Mouse (Mus musculus) heart, embryonic 15.5 days (tissue): Measurements from ENCODE around the gene Cmah. TPM values are rescaled to one million over a fixed set of nuclear protein-coding genes. Genes with fewer than 3 reads are reported as not detected.
"Not testable (repeated sequence)": the region's sequence is repeated elsewhere in the genome, so short reads cannot be mapped to it uniquely, and the experiment has no call there.

ENCODE experiments used
- ATAC-seq: fragments of 200-750 bp; cut with Nextera tagmentation; replicated peaks from 2 replicates; pipeline ENCODE4 v1.8.0; 2017; ENCODE audit warnings: low read depth, moderate TSS enrichment; ENCODE audit not compliant: insufficient number of reproducible peaks, insufficient read depth, low FRiP score
- H3K27ac ChIP-seq: fragments of 300-500 bp; sonication (generic); 2 replicates; pipeline ENCODE4 v1.5.1; 2015; ENCODE audit warnings: mild to moderate bottlenecking, inconsistent platforms
- H3K27me3 ChIP-seq: fragments of 300-500 bp; sonication (generic); 2 replicates; pipeline ENCODE4 v1.6.1; 2015; ENCODE audit warnings: inconsistent platforms
- H3K36me3 ChIP-seq: fragments of 300-500 bp; sonication (generic); 2 replicates; pipeline ENCODE4 v1.6.1; 2015; ENCODE audit warnings: mild to moderate bottlenecking, inconsistent platforms
- H3K4me1 ChIP-seq: fragments of 300-500 bp; sonication (generic); replicated peaks from 2 replicates; pipeline ENCODE4 v1.6.1; 2015; ENCODE audit warnings: inconsistent platforms
- H3K4me2 ChIP-seq: fragments of 300-500 bp; sonication (generic); 2 replicates; pipeline ENCODE4 v1.6.1; 2015; ENCODE audit warnings: inconsistent platforms, mild to moderate bottlenecking, moderate library complexity
- H3K4me3 ChIP-seq: fragments of 300-500 bp; sonication (generic); 2 replicates; pipeline ENCODE4 v1.5.1; 2015; ENCODE audit warnings: mild to moderate bottlenecking, inconsistent platforms
- H3K9ac ChIP-seq: fragments of 300-500 bp; sonication (generic); 2 replicates; pipeline ENCODE4 v1.6.1; 2015; ENCODE audit warnings: mild to moderate bottlenecking, inconsistent platforms
- H3K9me3 ChIP-seq: fragments of 300-500 bp; sonication (generic); replicated peaks from 2 replicates; pipeline ENCODE4 v1.6.1; 2016; ENCODE audit warnings: inconsistent platforms
- WGBS: fragments of 180-500 bp; shearing (Covaris S2); methylation state at CpG from one replicate; pipeline ENCODE4 v1.1.7; 2015; ENCODE audit warnings: mixed read lengths; 5-methylcytosine and 5-hydroxymethylcytosine counted together
- polyA plus RNA-seq: library from polyadenylated mRNA; unstranded; fragments of >200 nt; fragmentation: Nextera tagmentation; extraction: Ambion mirVana; gene quantifications from 2 replicates; pipeline ENCODE4 v1.2.1, GENCODE M21; 2015

Cmah gene
- polyA plus RNA-seq, 1 experiment from 2014 or later, result 0.45 TPM

DNA sequence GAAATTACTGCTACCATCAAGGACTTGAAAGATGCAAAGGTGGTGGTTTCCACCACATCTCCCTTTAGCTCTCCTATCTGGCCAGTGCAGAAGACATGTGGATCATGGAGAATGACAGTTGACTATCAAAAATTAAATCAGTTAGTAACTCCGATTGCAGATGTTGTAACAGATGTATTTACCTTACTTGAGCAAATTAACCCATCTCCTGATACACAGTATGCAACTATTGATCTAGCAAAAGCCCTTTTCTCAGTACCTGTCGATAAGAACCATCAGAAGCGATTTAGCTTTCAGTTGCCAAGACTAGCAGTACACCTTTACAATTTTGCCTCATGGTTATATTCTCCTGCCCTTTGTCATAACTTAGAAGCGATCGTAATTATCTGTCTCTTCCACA lies 25.8 kb downstream of the Cmah start:
- Histone ChIP-seq H3K4me1 (no peaks in the 10 kb centered on the region), H3K27ac (no peak overlapping the region), H3K9ac (no peak overlapping the region), H3K36me3 (no peaks in the 10 kb centered on the region), H3K9me3 (no peaks in the 10 kb centered on the region), H3K4me3 (no peak overlapping the region), H3K4me2 (no peak overlapping the region), H3K27me3 (no peaks in the 10 kb centered on the region)
- ATAC-seq, result no peak
- whole genome bisulfite sequencing, result 80% methylated on average over 5 of the region's 5 CpGs

DNA sequence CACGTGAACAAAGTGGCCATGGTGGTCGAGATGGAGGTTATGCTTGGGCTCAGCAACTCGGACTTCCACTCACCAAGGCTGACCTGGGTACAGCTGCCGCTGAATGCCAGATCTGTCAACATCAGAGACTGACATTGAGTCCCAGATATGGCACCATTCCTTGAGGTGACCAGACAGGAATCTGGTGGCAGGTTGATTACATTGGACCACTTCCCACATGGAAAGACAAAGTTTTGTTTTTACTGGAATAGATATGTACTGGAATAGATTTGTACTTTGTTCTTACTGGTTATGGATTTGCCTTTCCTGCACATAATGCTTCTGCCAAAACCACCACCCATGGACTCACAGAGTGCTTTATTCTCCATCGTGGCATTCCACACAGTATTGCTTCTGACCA lies 27.5 kb downstream of the Cmah start:
- WGBS, result 75% methylated on average over 5 of the region's 5 CpGs
- no peak for ATAC-seq
- no peaks in the 10 kb centered on the region for H3K36me3 ChIP-seq
- H3K9ac ChIP-seq, result no peak overlapping the region
- H3K4me1 ChIP-seq, result no peaks in the 10 kb centered on the region
- H3K4me3 ChIP-seq, result no peak overlapping the region
- no peak overlapping the region for H3K27ac ChIP-seq
- no peak overlapping the region for H3K4me2 ChIP-seq
- H3K27me3 ChIP-seq, result no peaks in the 10 kb centered on the region
- no peaks in the 10 kb centered on the region for H3K9me3 ChIP-seq

DNA sequence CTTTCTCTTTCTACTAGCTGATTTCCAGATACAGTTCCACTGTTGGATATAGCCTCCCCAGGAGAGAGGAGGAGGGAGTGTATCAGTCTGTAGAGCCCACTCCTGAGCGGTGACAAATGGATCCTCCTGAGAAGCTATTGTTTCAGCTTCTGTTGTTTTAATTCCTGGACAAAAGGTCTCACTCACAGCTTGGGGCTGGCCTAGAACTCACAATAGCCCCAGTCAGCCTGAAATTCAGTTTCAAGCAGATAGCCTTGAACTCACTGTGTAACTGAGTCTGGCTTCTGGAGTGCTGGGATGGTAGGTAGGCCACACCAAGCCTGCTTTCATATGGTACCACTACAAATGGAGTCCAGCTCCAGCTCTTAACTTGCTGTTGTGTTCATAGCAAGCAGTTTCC lies 32.0 kb downstream of the Cmah start:
- 86% methylated on average over 1 of the region's 1 CpGs for WGBS
- no peak for ATAC-seq
- H3K4me2 ChIP-seq, result no peak overlapping the region
- no peaks in the 10 kb centered on the region for H3K36me3 ChIP-seq
- no peaks in the 10 kb centered on the region for H3K27me3 ChIP-seq
- no peak overlapping the region for H3K9ac ChIP-seq
- H3K27ac ChIP-seq, result no peak overlapping the region
- no peak overlapping the region for H3K4me3 ChIP-seq
- H3K4me1 ChIP-seq, result no peaks in the 10 kb centered on the region
- H3K9me3 ChIP-seq, result no peaks in the 10 kb centered on the region

DNA sequence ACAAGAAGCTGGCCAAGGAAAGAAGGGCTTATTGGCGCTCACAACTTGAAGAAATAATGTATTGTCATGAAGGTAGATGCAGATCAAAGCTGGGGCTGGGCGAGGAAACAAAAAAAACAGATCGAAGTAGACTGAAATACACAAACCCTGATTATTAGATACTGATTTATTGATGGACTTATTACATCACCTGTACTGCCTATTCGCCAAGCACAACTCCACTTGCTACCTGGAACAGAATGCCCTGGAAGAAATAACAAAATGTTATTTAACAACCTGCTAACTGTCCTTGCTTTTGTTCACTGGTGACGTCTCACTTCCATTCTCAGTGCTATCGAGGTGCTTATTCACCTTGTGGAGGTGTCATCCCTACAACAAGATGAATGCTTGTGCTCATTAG lies 38.0 kb downstream of the Cmah start:
- Histone ChIP-seq H3K36me3 (no peaks in the 10 kb centered on the region), H3K9ac (no peak overlapping the region), H3K4me3 (no peak overlapping the region), H3K4me2 (no peak overlapping the region), H3K27ac (no peak overlapping the region), H3K4me1 (no peaks in the 10 kb centered on the region), H3K9me3 (no peaks in the 10 kb centered on the region), H3K27me3 (no peaks in the 10 kb centered on the region)
- 91% methylated on average over 6 of the region's 6 CpGs for WGBS
- no peak for ATAC-seq

DNA sequence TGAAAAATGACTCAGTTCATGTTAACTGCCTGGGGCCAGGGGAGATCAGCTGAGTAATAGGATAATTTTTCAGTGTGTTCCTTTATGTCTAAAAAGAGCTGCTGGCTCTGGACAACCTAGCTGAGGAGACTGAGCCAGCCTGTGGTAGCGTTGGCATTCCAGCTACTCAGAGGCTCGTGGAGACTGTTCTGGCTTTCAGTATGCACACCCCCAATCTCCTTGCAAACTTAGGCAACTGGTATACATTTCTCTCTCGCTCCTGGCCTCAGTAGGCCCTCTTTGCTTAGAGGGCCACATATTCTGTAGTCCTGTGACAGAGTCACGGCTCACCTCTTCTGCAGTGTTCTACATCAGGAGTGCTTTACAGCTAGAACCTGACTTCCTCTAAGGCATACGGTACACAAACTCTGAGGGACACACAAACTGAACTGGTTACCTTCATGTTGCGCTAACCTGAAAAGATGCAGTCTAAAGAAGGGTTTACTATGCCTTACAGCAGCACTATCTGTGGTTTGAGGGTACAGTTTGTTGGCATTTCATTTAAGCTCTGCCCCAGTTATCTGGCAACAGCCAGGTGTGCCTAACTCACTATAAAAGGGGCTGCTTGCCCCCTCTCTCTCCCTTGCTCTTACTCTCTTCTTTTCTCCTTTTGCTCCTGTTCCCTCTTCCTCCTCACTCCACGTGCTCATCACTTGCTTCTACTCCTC lies 45.8 kb downstream of the Cmah start:
- Histone ChIP-seq H3K27ac (no peak overlapping the region), H3K36me3 (no peaks in the 10 kb centered on the region), H3K9ac (no peak overlapping the region), H3K27me3 (no peaks in the 10 kb centered on the region), H3K9me3 (no peaks in the 10 kb centered on the region), H3K4me1 (peaks cover 8% of the 10 kb centered on the region), H3K4me2 (no peak overlapping the region), H3K4me3 (no peak overlapping the region)
- 85% methylated on average over 7 of the region's 7 CpGs for WGBS
- ATAC-seq, result no peak

GRCm38 (mm10) chr13:24374606-24375005 lies 47.4 kb downstream of the Cmah start:
- not testable (repeated sequence) for H3K4me1 ChIP-seq, H3K4me2 ChIP-seq, H3K9me3 ChIP-seq, H3K9ac ChIP-seq, H3K27ac ChIP-seq, H3K4me3 ChIP-seq, H3K36me3 ChIP-seq, ATAC-seq, H3K27me3 ChIP-seq
- 69% methylated on average over 6 of the region's 6 CpGs for WGBS

DNA sequence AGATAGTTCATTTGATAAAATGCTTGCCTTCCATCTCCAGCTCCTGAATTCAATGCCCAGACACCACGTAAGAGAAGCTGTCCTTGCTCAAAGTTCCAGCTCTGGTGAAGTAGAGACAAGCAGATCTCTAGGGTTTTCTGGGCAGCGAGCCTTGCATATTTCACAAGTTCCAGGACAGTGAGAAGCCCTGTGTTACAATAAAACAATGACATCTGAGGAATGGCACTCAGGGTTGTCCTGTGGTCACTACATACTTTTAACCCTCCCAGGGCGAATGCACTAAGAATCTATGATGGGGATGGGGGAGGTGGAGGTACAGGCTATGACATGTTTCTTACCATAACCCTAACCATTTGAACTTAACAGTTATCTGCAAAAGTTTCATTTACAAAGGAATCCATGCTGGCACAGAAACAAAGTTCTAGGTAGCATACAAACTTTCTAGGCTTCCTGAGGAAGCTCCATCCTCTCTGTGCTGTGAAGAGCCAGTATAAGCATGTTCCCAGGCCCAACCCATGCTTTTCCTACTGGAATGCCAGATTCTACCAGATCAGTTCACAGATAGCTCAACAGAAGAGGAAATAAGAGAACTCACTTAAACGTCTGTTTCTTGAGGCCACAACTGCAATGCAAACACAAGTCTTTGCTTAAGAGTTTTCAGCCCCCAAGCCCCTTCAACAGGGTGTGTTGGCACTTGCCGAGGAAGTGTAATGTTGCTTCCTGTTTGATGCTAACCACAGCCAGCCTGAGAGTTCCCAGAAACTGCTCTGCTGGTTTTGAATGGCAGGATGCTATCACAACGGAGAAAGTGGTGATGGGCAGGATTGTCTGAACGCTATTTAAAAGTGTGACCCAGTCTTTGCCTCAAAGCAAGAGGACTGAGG lies 48.4 kb downstream of the Cmah start:
- ATAC-seq, result no peak
- WGBS, result 42% methylated on average over 7 of the region's 7 CpGs
- no peak overlapping the region for H3K9ac ChIP-seq

GRCm38 (mm10) chr13:24380713-24381112 lies 53.5 kb downstream of the Cmah start:
- Histone ChIP-seq H3K27me3 (no peaks in the 10 kb centered on the region), H3K27ac (no peak overlapping the region), H3K36me3 (no peaks in the 10 kb centered on the region), H3K4me1 (peaks cover 3% of the 10 kb centered on the region), H3K9ac (no peak overlapping the region), H3K4me3 (no peak overlapping the region), H3K4me2 (no peak overlapping the region), H3K9me3 (no peaks in the 10 kb centered on the region)
- WGBS, result 71% methylated on average over 6 of the region's 6 CpGs
- ATAC-seq, result no peak

More for the DNA sequence above, 48.4 kb downstream of the Cmah start:
- H3K27ac ChIP-seq, result peak overlapping the region; percentile 1; the same call in 1 of the 2 replicates
- H3K27me3 ChIP-seq, result no peaks in the 10 kb centered on the region
- H3K9me3 ChIP-seq, result no peaks in the 10 kb centered on the region
- peaks cover 8% of the 10 kb centered on the region for H3K4me1 ChIP-seq
- H3K4me2 ChIP-seq, result no peak overlapping the region
- no peaks in the 10 kb centered on the region for H3K36me3 ChIP-seq
- H3K4me3 ChIP-seq, result no peak overlapping the region

DNA sequence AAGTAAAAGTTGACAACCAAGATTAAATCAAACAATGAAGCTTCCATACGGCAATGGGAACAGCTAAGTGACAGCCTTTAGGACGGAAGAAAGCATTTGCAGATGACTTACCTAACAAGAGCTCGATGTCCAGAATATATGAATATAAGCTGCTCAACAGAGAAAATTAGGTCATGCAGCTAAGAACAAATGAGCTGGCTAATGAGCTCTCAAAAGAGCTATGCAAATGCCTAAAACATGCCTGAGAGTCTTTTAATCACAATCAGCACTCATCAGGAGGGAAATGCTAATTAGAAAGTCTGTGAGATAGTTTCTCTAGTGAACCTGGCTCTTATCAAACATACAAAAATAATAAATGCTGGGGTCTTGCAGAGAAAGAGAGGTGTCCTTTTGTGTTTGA lies 56.7 kb downstream of the Cmah start:
- 72% methylated on average over 3 of the region's 3 CpGs for WGBS
- no peak for ATAC-seq
- no peaks in the 10 kb centered on the region for H3K27me3 ChIP-seq
- H3K4me2 ChIP-seq, result no peak overlapping the region
- H3K9ac ChIP-seq, result no peak overlapping the region
- H3K4me1 ChIP-seq, result no peaks in the 10 kb centered on the region
- no peak overlapping the region for H3K27ac ChIP-seq
- H3K4me3 ChIP-seq, result no peak overlapping the region
- no peaks in the 10 kb centered on the region for H3K9me3 ChIP-seq
- H3K36me3 ChIP-seq, result no peaks in the 10 kb centered on the region

DNA sequence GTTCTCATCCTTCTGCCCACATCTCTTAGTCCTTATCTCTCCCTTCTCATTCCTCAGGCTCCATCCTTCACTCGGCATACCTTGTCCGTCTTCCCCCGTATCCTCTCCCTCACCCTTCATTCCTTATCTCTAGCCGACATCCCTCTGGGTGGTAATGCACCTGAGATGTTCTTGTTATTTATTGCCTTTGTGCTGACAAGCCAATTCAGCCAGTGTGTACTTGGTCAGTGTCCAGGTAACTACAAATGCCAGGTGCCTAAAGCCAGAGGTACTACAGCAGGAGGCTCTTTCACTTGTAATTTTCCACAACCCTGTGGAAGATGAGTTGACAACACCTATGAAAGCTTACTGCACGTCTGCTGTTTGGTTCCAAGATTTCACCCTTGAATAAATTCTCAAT lies 64.7 kb downstream of the Cmah start:
- Histone ChIP-seq H3K4me2 (no peak overlapping the region), H3K36me3 (no peaks in the 10 kb centered on the region), H3K4me3 (no peak overlapping the region), H3K9ac (no peak overlapping the region), H3K4me1 (peaks cover 10% of the 10 kb centered on the region), H3K27ac (no peak overlapping the region), H3K27me3 (no peaks in the 10 kb centered on the region), H3K9me3 (no peaks in the 10 kb centered on the region)
- 65% methylated on average over 5 of the region's 5 CpGs for WGBS
- ATAC-seq, result no peak

- Histone ChIP-seq H3K36me3 (no peaks in the 10 kb centered on the region), H3K9me3 (no peaks in the 10 kb centered on the region), H3K4me1 (peaks cover 10% of the 10 kb centered on the region), H3K27ac (peak overlapping the region; percentile 46; the same call in 1 of the 2 replicates), H3K9ac (no peak overlapping the region), H3K27me3 (no peaks in the 10 kb centered on the region), H3K4me3 (no peak overlapping the region), H3K4me2 (no peak overlapping the region)
- no peak for ATAC-seq
- WGBS, result 51% methylated on average over 4 of the region's 4 CpGs
These were observed 65.5 kb downstream of the Cmah start for GRCm38 (mm10) chr13:24392655-24393054.
